Mouse (Mus musculus): ENCODE measurements around the gene Apba2. TPM values are rescaled to one million over a fixed set of nuclear protein-coding genes. Genes with fewer than 3 reads are reported as not detected.

Apba2 gene
- polyA plus RNA-seq, 1 experiment, result not detected

DNA sequence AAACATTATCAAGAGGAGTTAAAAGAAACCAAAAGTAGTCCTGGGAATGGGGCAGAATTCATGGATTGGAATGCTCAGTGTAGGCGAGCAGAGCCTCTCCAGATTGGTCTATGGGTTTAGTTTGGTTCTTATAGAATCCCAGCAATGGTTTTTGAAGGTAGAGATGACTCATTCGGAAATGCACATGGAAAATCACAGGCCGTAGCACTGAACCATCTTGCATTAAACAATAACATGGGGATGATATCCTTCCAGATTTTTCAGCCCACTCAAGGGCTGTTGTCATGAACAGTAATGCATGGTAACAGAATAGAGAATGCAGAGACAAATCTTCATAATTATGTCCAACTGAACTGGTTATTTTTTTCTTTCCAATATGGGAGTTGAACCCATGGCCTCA, 264.1 kb downstream of the Apba2 start:
- TF ChIP-seq CTCF (IDR thresholded peaks at IDR 0.05; ENCODE audit: control insufficient read depth, insufficient read depth, low read length), result no peak
- no peak for TF ChIP-seq POLR2A (IDR thresholded peaks at IDR 0.05; ENCODE audit: borderline replicate concordance, control insufficient read depth, low read depth, low read length)
- no peak overlapping the region for H3K4me3 ChIP-seq (replicated peaks; ENCODE audit: control insufficient read depth, low read depth, low read length)
- no peaks in the 10 kb centered on the region for H3K4me1 ChIP-seq (ENCODE audit: control insufficient read depth, insufficient read depth, low read length)
- H3K27ac ChIP-seq (ENCODE audit: control insufficient read depth, insufficient read depth, low read depth, low read length, poor library complexity), result no peak overlapping the region
- 63% methylated on average over 3 of the region's 3 CpGs for WGBS

- no peak overlapping the region for H3K4me3 ChIP-seq (replicated peaks; ENCODE audit: control insufficient read depth, low read depth, low read length)
- H3K27ac ChIP-seq (ENCODE audit: control insufficient read depth, insufficient read depth, low read depth, low read length, poor library complexity), result no peak overlapping the region
- 74% methylated on average over 7 of the region's 7 CpGs for WGBS
- TF ChIP-seq CTCF (IDR thresholded peaks at IDR 0.05; ENCODE audit: control insufficient read depth, insufficient read depth, low read length) (no peak), POLR2A (IDR thresholded peaks at IDR 0.05; ENCODE audit: borderline replicate concordance, control insufficient read depth, low read depth, low read length) (no peak)
- no peaks in the 10 kb centered on the region for H3K4me1 ChIP-seq (ENCODE audit: control insufficient read depth, insufficient read depth, low read length)
Observed at GRCm38 (mm10) chr7:64769768-64770167, 268.3 kb downstream of the Apba2 start.

DNA sequence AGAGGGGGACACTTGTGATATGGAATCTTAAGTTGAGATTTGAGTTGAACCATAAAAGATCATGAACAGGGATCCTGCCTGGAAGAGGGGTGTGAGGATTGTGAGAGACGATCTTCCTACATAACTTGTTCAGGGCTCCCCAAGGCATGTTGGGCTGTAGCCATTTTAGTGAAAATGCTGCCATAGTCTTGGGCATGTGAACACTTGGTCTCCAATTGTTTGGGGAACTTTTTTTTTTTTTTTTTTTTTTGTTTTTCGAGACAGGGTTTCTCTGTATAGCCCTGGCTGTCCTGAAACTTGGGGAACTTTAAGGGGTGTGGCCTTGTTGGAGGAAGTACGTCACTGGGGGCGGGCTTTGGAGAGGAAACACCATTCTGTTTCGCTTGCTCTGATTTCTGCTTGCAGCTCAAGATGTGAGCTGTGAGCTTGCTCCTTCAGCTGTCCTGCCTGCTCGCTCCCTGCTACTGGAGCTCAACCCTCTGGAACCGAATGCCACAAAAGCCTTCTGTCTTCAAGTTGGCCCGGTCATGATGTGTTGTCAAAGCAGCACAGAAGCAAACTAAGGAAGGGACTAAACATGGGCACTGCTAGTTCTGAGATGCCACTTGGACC, 269.4 kb downstream of the Apba2 start:
- Histone ChIP-seq H3K27ac (ENCODE audit: control insufficient read depth, insufficient read depth, low read depth, low read length, poor library complexity) (no peak overlapping the region), H3K4me3 (replicated peaks; ENCODE audit: control insufficient read depth, low read depth, low read length) (no peak overlapping the region), H3K4me1 (ENCODE audit: control insufficient read depth, insufficient read depth, low read length) (no peaks in the 10 kb centered on the region)
- no peak for TF ChIP-seq POLR2A (IDR thresholded peaks at IDR 0.05; ENCODE audit: borderline replicate concordance, control insufficient read depth, low read depth, low read length)
- WGBS, result 66% methylated on average over 8 of the region's 8 CpGs

DNA sequence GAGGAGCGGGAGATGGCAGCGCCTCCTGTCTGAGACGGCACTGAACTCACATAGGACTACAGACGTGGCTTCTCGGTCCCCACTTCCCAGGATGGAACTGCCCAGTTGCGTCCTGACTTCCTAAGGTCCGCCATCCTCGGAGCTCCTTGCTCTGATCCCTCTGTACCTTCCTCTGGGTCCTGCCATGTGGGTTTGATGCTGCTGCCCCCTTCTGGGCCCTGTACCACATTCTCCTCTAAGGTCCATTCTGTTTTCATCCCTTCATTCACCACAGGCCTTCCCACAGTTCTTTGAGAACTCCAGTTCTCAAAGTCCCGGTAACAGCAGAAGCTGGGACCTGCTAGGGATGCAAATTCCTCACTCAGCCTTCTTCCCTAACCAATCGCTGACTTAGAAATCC, 272.0 kb downstream of the Apba2 start:
- TF ChIP-seq CTCF (IDR thresholded peaks at IDR 0.05; ENCODE audit: control insufficient read depth, insufficient read depth, low read length) (no peak), POLR2A (IDR thresholded peaks at IDR 0.05; ENCODE audit: borderline replicate concordance, control insufficient read depth, low read depth, low read length) (no peak)
- WGBS, result 50% methylated on average over 10 of the region's 10 CpGs
- no peak overlapping the region for H3K27ac ChIP-seq (ENCODE audit: control insufficient read depth, insufficient read depth, low read depth, low read length, poor library complexity)
- no peak overlapping the region for H3K4me3 ChIP-seq (replicated peaks; ENCODE audit: control insufficient read depth, low read depth, low read length)
- H3K4me1 ChIP-seq (ENCODE audit: control insufficient read depth, insufficient read depth, low read length), result no peaks in the 10 kb centered on the region

DNA sequence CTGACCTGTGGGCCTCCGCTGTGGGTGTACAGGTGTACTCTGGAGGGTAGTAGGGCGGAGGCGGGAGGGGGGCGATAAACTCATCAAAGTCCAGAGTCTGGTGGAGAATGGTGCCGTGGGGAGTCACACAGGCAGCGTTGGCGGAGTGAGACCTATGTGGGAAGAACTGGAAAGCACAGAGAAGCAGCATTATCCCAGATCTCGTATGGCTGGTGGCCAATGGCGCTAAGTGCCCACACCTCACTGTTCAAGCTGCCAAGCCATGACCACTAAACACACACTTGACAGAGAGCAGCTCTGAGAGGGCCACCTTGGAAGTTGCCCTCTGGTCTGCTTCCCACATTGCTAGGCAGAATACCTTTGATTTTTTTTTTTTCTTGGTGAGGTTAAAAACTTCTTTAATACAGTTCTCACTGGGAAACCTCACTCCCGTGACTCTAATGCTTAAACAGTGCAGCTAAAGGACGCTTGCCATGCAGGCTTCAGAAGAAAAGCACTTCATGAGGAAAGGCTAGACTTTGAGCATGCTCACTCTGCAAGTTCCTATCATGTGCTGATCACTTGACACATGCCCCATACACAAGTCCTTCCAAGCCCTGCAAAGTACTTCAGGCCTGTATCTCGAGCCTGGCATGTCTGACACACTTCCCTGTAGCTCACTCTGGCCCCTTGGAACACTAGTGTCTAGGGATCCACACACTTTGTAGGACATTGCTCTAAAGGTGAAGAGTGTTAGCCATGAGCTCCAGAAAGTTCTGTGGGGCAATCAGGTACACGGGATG, 275.4 kb downstream of the Apba2 start:
- 81% methylated on average over 13 of the region's 13 CpGs for WGBS
- TF ChIP-seq POLR2A (IDR thresholded peaks at IDR 0.05; ENCODE audit: borderline replicate concordance, control insufficient read depth, low read depth, low read length), result no peak
- no peak for TF ChIP-seq CTCF (IDR thresholded peaks at IDR 0.05; ENCODE audit: control insufficient read depth, insufficient read depth, low read length)
- Histone ChIP-seq H3K27ac (ENCODE audit: control insufficient read depth, insufficient read depth, low read depth, low read length, poor library complexity) (no peak overlapping the region), H3K4me3 (replicated peaks; ENCODE audit: control insufficient read depth, low read depth, low read length) (no peak overlapping the region), H3K4me1 (ENCODE audit: control insufficient read depth, insufficient read depth, low read length) (no peaks in the 10 kb centered on the region)

DNA sequence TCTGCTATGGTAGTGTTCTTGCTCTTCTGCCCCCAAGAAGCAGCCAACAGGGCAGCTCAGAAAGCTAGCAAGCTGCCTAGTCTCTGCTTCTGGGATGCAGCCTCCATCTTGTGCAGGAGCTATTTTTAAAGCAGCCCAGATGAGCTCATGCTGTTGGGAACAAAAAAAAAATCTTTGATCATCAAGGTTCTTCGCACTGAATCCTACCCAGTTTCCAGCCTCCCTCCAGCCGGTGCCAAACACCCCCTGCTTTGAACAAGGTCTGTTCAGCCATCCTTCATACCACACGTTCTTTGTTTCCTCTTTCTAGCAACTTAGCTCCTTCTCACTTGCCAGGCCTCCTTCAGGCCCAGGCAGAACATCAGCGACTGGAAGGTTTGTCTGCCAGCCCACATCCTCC, 278.0 kb downstream of the Apba2 start:
- TF ChIP-seq CTCF (IDR thresholded peaks at IDR 0.05; ENCODE audit: control insufficient read depth, insufficient read depth, low read length), result no peak
- TF ChIP-seq POLR2A (IDR thresholded peaks at IDR 0.05; ENCODE audit: borderline replicate concordance, control insufficient read depth, low read depth, low read length), result no peak
- H3K4me3 ChIP-seq (replicated peaks; ENCODE audit: control insufficient read depth, low read depth, low read length), result no peak overlapping the region
- 35% methylated on average over 4 of the region's 4 CpGs for WGBS
- H3K27ac ChIP-seq (ENCODE audit: control insufficient read depth, insufficient read depth, low read depth, low read length, poor library complexity), result no peak overlapping the region
- H3K4me1 ChIP-seq (ENCODE audit: control insufficient read depth, insufficient read depth, low read length), result no peaks in the 10 kb centered on the region

- Histone ChIP-seq H3K27ac (ENCODE audit: control insufficient read depth, insufficient read depth, low read depth, low read length, poor library complexity) (no peak overlapping the region), H3K4me3 (replicated peaks; ENCODE audit: control insufficient read depth, low read depth, low read length) (no peak overlapping the region), H3K4me1 (ENCODE audit: control insufficient read depth, insufficient read depth, low read length) (no peaks in the 10 kb centered on the region; the same call in 1 of the 2 replicates)
- no peak for TF ChIP-seq CTCF (IDR thresholded peaks at IDR 0.05; ENCODE audit: control insufficient read depth, insufficient read depth, low read length)
- no peak for TF ChIP-seq POLR2A (IDR thresholded peaks at IDR 0.05; ENCODE audit: borderline replicate concordance, control insufficient read depth, low read depth, low read length)
- WGBS, result 69% methylated on average over 3 of the region's 3 CpGs
Observed at GRCm38 (mm10) chr7:64785040-64785439, 283.5 kb downstream of the Apba2 start.

GRCm38 (mm10) chr7:64791145-64791544, 289.6 kb downstream of the Apba2 start:
- WGBS, result 84% methylated on average over 9 of the region's 9 CpGs
- H3K27ac ChIP-seq (ENCODE audit: control insufficient read depth, insufficient read depth, low read depth, low read length, poor library complexity), result no peak overlapping the region
- TF ChIP-seq POLR2A (IDR thresholded peaks at IDR 0.05; ENCODE audit: borderline replicate concordance, control insufficient read depth, low read depth, low read length), result no peak
- no peak for TF ChIP-seq CTCF (IDR thresholded peaks at IDR 0.05; ENCODE audit: control insufficient read depth, insufficient read depth, low read length)
- H3K4me1 ChIP-seq (ENCODE audit: control insufficient read depth, insufficient read depth, low read length), result no peaks in the 10 kb centered on the region; the same call in 1 of the 2 replicates
- H3K4me3 ChIP-seq (replicated peaks; ENCODE audit: control insufficient read depth, low read depth, low read length), result no peak overlapping the region

All from bone marrow, adult 2 months (tissue).